Mouse (Mus musculus) 3T3-L1 (cell line): ENCODE data around the gene Ptprn.
A peak's percentile ranks its signal among the peaks of the same experiment; 100 is the strongest.
"Not testable (repeated sequence)": the region's sequence is repeated elsewhere in the genome, so short reads cannot be mapped to it uniquely, and the experiment has no call there.

Experiments
- DNase-seq: peaks from one replicate; pipeline ENCODE4 v3.0.0-alpha.2; 2015; ENCODE audit warnings: low read depth, low spot score

Gene Ptprn

GRCm38 (mm10) chr1:75253029-75253428 lies 11.3 kb downstream of the Ptprn start:
- no peak for DNase-seq

DNA sequence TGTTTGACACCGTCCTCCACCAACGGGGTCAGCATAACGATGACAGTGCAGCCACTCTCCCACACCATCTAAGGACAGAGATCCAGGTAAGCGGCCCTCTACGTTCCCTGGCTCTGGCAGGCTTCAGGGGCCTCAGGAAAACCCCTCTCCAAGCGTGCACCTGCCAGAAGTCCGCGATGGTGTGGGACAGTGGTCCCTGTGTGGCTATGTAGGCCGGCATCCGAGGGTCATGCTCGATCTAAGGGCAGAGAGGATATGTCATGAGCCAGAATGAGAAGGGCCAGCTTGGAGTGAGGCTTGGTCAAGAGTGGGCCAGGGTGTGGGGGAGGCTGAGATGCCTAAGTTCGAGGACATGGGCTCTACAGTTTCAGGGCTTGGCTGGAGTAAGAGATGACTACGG lies 12.0 kb downstream of the Ptprn start:
- no peak for DNase-seq

- DNase-seq = no peak
Measured at GRCm38 (mm10) chr1:75251112-75251970, 13.0 kb downstream of the Ptprn start.

DNA sequence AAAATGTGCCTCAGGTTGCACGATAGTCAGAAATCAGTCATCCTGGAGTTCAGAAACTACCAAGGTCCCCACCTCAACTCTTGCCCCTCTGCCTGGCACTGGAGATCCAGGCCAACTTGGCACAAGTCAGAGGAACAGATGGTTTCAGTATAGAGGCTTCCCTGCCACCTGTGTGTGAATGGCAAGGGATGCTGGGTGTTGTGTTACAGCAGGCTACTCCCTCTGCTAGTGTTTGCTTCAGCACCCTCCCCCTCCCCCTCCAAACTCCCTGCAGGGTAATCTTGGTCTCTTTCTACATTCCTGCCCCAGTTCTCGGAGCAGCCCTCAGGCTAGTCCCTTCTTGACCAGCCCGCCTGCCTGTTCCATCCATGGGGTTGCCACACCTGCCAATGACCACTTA lies 13.8 kb downstream of the Ptprn start:
- DNase-seq = no peak

DNA sequence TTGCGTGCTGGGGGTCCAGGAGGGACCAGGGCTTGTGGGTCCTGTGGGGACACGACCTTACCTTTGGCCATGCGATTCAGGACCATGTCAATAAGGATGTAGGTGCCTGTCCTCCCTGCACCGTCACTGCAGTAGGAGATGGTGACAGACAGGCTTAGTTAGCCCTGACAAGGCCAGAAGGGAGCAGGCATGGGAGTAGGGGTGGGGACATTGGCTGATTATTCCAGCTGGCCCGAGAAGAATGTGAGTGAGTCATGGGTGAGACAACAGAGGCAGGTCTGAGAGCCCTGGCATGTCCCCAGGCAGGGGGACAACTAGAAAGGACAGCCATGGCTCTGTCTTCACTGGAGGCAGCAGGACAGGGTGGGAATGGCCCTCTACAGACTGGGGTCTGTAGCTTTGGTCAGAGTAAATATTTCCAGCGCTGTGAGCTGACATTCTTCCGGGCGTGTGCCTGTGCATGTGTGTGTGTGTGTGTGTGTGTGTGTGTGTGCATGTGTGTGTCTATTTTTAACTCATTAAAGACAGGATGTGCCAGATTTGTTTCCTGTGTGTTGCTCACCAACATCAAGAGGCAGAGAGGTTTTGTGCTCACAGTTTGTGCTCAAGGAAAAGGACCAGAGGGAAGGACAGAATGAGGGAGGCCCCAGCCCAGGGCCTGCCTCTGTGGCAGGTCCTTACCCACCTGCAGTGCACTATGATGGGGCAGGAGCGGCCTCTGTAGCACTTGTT lies 16.1 kb downstream of the Ptprn start:
- DNase-seq = peak; percentile 92

DNA sequence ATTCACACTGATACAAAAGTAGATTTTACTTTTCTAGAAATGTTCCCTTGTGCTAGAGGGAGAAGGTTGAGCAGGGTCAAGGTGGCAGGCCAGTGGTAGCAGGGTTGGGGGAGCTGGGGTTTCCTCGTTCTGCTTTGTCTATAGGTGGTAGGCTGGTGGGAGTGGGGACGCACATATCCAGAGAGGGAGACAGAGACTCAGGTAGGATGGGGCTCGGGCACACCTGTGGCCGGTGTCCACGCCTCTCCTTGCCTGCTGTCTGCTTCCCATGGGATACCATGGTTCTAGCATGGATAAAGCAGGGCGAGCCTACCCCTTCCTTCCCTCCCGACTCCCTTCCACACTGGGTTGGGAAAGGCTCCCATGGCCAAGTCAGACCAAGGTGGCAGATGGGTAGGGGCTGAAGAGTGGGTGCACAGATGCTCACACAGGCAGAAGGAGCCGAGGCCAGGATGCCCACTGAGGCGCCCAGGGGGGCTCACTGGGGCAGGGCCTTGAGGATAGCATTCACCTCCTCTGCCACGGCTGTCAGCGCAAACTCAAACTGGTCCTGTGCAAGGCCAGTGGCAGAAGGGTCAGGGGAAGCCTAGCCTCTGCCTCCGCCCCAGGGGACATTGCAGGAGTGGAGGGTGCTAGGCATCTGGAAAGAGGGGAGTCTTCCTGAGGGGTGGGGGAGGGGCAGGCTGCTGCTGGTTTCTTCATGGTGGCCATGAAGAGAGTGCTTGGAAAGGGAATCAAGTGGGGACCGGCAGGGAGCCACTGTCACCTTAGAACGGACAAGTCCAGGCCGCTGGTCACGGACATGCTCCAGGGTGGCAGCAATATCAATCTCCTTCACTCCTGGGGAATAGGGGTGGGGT lies 17.0 kb downstream of the Ptprn start:
- DNase-seq = no peak

DNA sequence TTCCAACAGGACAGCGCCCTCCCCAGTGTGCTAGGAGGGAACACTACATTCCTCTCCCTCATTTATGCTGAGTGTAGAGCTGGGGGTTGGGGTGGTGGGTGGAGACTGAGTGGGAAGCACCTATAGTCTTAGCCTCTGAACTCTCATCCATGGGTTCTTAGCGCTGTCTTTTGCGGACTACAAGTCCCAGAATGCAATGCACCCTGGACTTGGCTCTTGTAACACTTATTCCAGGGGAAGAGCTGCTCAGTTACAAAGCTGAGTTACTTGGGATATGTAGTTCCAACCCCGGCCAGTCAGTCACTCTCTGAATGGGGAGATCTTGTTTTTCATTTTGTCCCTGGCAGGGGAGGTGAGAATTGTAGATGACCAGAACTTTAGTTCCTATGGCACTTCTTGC lies 19.5 kb downstream of the Ptprn start:
- peak; percentile 66 for DNase-seq

GRCm38 (mm10) chr1:75244175-75244826 lies 20.0 kb downstream of the Ptprn start:
- DNase-seq = no peak

- DNase-seq = no peak
Measured at GRCm38 (mm10) chr1:75243411-75243810, 20.9 kb downstream of the Ptprn start.

GRCm38 (mm10) chr1:75239591-75239990 lies 24.7 kb downstream of the Ptprn start:
- no peak for DNase-seq

DNA sequence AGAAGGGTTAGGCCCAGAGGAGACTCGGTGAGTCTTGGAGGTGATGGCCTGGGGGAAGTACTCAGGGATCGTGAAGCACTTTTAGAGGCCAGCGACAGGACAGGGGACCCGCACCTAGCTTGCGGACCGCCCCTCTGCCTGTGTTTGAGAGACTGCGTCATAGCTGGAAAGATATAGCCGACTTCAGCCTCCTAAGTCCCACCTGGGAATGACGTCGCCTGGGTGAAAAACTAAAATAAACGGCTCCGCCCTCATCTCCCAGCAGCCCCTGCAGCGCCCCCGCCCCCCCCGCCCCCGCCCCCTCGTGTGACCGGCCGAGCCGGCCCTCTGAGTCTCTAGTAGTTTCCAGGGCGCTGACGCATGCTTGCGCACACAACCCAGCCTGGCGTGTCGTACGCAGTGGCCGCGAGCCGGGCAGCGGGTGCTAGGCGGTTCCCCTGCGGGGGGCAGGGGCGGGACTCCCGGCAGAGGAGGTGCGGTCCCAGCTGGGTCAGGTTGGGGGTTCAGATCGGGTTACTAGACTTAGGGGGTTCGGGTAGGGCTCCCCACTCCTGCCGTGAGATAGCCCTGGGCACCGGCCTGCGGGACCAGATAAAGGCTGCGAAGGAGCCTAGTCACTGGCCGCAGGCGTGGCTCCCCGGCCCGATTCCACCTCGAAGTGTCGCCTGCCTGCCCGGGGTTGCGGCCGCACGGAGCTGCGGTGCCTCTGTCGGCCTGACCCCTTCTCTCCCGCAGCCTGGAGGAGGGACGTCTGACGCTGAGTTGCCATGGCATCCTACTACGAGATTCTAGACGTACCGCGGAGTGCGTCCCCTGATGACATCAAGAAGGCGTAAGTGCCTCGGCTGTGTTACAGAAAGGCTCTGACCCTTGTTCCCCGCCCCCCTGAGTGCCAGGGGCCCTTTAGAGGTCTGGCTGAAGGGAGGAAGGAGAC lies 27.9 kb downstream of the Ptprn start, which contains the start of gene Dnajb2:
Dnajb2 (plus strand) TSS at position 290 of the 934 bp plus-strand sequence.
- DNase-seq = peak; percentile 86

- DNase-seq = peak; percentile 61
Measured at GRCm38 (mm10) chr1:75234606-75235005, 29.7 kb downstream of the Ptprn start.

- DNase-seq = not testable (repeated sequence)
Measured at GRCm38 (mm10) chr1:75232489-75232888, 31.8 kb downstream of the Ptprn start.

GRCm38 (mm10) chr1:75231664-75232152 lies 32.6 kb downstream of the Ptprn start, which contains the start of gene A630095N17Rik:
Gene A630095N17Rik, minus strand, starts transcription at chr1:75232102.
- DNase-seq = no peak

DNA sequence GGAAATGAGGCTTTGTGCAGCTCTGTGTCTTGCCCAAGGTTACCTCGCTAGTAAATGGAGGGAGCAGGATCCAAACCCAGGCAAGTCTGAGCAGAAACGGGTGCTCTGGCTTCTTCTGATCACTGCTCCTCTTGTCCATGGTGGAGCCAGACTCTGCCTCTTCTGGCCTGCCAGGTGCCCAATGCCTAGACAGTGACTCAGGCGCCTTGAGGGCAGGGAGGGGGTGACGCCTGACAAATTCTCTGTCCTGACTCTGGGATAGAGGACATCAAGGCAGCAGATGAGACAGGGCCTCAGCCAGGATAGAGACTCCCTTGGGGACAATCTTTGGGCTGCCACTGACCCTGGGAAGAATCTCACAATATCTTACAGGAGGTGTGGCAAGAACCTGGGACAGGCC lies 33.1 kb downstream of the Ptprn start:
- peak; percentile 65 for DNase-seq

DNA sequence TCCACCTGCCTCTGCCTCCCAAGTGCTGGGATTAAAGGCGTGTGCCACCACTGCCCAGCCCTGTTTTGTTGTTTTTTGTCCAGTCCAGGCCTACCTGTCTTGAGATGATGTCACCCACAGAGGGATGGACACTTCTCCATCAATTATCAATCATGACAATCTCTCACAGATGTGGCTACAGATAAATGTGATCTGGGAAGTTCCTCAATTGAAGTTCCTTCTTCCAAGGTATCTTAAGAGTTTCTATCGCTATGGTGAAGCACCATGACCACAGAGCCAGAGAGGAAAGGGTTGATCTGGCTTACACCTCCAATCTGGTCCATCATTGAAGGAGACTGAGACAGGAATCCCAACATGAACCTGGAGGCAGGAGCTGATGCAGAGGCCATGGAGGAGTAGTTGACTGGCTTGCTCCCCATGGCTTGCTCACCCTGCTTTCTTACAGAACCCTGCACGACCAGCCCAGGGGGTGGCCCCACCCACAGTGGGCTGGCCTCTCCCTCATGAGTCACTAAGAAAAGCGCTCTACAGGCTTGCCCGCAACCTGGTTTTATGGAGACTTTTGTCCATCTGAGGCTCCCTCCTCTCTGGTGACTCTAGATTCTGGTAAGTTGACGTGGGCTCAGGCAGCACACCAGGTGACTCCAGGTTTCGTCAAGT lies 33.8 kb downstream of the Ptprn start:
- DNase-seq = peak; percentile 45

- DNase-seq = peak; percentile 86
Measured at GRCm38 (mm10) chr1:75229158-75229557, 35.1 kb downstream of the Ptprn start.

DNA sequence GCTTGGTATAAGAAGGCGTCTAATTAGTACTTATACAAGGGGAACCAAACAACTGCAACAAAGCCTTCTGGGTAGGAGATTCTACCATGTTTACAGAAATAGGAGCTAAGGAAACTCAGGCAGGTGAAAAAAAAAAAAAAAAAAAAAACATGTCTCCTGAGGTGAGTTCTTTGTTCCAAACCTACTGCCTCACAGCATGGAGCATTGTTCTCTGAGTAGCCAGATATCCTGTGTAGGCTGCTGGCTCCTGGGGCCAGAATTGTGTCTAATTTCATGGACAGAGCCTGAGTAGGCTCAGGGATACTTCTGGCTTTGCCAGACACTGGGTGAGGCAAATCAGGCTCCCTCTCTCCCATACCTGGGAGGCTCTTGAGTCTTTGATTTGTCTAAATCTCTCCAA lies 36.6 kb downstream of the Ptprn start:
- DNase-seq = no peak

DNA sequence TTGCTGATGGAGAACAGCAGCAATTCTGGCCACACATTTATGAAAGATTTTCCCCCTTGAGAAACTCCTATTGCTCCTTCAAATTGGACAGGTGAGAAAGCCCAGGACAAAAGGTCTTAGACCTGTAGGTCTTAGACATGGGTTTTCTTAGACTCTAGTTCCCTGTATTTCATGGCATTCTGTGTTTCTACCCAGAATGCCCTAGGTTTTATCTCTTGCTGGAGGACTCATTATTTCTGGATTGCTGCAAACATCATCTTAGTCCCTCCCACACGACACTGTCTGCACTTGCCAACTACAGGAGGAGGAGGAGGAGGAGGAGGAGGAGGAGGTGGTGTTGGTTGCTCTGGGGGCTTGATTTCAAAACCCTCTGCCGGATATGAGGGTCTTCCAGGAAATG lies 38.2 kb downstream of the Ptprn start:
- no peak for DNase-seq
